Mouse (Mus musculus): ENCODE measurements at regions not wholly inside any gene's neighbourhood (a gene's known extent, or its start where the extent isn't known, plus 50 kb on each side); places are given as distances from the start of the nearest gene placed in this dataset.

GRCm38 (mm10) chr9:23144281-23144680, 78.6 kb upstream of the Bmper start:
- Histone ChIP-seq H3K4me2 (no peak overlapping the region), H3K36me3 (no peaks in the 10 kb centered on the region), H3K9me3 (no peaks in the 10 kb centered on the region), H3K27me3 (no peaks in the 10 kb centered on the region), H3K27ac (replicated peaks) (no peak overlapping the region), H3K4me1 (replicated peaks) (no peaks in the 10 kb centered on the region), H3K4me3 (no peak overlapping the region), H3K9ac (no peak overlapping the region)
- WGBS: 87% methylated on average over 7 of the region's 7 CpGs
- no peak for ATAC-seq (ENCODE audit: low FRiP score, low read depth)

- Histone ChIP-seq H3K27ac (replicated peaks) (no peak overlapping the region), H3K4me3 (no peak overlapping the region), H3K9ac (no peak overlapping the region), H3K9me3 (no peaks in the 10 kb centered on the region), H3K4me2 (no peak overlapping the region), H3K4me1 (replicated peaks) (no peaks in the 10 kb centered on the region), H3K27me3 (no peaks in the 10 kb centered on the region), H3K36me3 (no peaks in the 10 kb centered on the region)
- 97% methylated on average over 6 of the region's 6 CpGs for WGBS
- no peak for ATAC-seq (ENCODE audit: low FRiP score, low read depth)
Observed at GRCm38 (mm10) chr9:23150338-23150737, 72.5 kb upstream of the Bmper start.

GRCm38 (mm10) chr9:23150874-23151273, 72.0 kb upstream of the Bmper start:
- no peaks in the 10 kb centered on the region for H3K9me3 ChIP-seq
- H3K4me2 ChIP-seq: no peak overlapping the region
- no peak overlapping the region for H3K4me3 ChIP-seq
- H3K9ac ChIP-seq: no peak overlapping the region
- 85% methylated on average over 3 of the region's 3 CpGs for WGBS
- H3K27ac ChIP-seq (replicated peaks): no peak overlapping the region
- ATAC-seq (ENCODE audit: low FRiP score, low read depth): no peak
- H3K4me1 ChIP-seq (replicated peaks): no peaks in the 10 kb centered on the region
- no peaks in the 10 kb centered on the region for H3K27me3 ChIP-seq
- no peaks in the 10 kb centered on the region for H3K36me3 ChIP-seq

GRCm38 (mm10) chr9:23151953-23152490, 70.9 kb upstream of the Bmper start:
- Histone ChIP-seq H3K9ac (no peak overlapping the region), H3K4me2 (no peak overlapping the region), H3K4me3 (no peak overlapping the region), H3K27ac (replicated peaks) (no peak overlapping the region), H3K27me3 (no peaks in the 10 kb centered on the region), H3K36me3 (no peaks in the 10 kb centered on the region), H3K4me1 (replicated peaks) (no peaks in the 10 kb centered on the region), H3K9me3 (no peaks in the 10 kb centered on the region)
- ATAC-seq (ENCODE audit: low FRiP score, low read depth): no peak
- 92% methylated on average over 1 of the region's 1 CpGs for WGBS

GRCm38 (mm10) chr9:23156820-23157570, 65.9 kb upstream of the Bmper start:
- H3K4me2 ChIP-seq: no peak overlapping the region
- H3K36me3 ChIP-seq: no peaks in the 10 kb centered on the region
- no peak overlapping the region for H3K9ac ChIP-seq
- 56% methylated on average over 5 of the region's 5 CpGs for WGBS
- H3K4me3 ChIP-seq: no peak overlapping the region
- no peak for ATAC-seq (ENCODE audit: low FRiP score, low read depth)
- no peaks in the 10 kb centered on the region for H3K9me3 ChIP-seq
- H3K4me1 ChIP-seq (replicated peaks): no peaks in the 10 kb centered on the region
- H3K27me3 ChIP-seq: no peaks in the 10 kb centered on the region
- H3K27ac ChIP-seq (replicated peaks): no peak overlapping the region

- no peak overlapping the region for H3K4me3 ChIP-seq
- no peak overlapping the region for H3K9ac ChIP-seq
- H3K9me3 ChIP-seq: no peaks in the 10 kb centered on the region
- no peak overlapping the region for H3K27ac ChIP-seq (replicated peaks)
- H3K36me3 ChIP-seq: no peaks in the 10 kb centered on the region
- WGBS: 80% methylated on average over 1 of the region's 1 CpGs
- H3K4me2 ChIP-seq: no peak overlapping the region
- no peaks in the 10 kb centered on the region for H3K27me3 ChIP-seq
- ATAC-seq (ENCODE audit: low FRiP score, low read depth): no peak
- H3K4me1 ChIP-seq (replicated peaks): no peaks in the 10 kb centered on the region
Observed at GRCm38 (mm10) chr9:23158499-23158898, 64.4 kb upstream of the Bmper start.

- Histone ChIP-seq H3K4me3 (no peak overlapping the region), H3K36me3 (no peaks in the 10 kb centered on the region), H3K27me3 (no peaks in the 10 kb centered on the region), H3K4me2 (no peak overlapping the region), H3K4me1 (replicated peaks) (no peaks in the 10 kb centered on the region), H3K27ac (replicated peaks) (no peak overlapping the region), H3K9me3 (no peaks in the 10 kb centered on the region), H3K9ac (no peak overlapping the region)
- ATAC-seq (ENCODE audit: low FRiP score, low read depth): no peak
- 64% methylated on average over 7 of the region's 7 CpGs for WGBS
Observed at GRCm38 (mm10) chr9:23161346-23161745, 61.5 kb upstream of the Bmper start.

- WGBS: 84% methylated on average over 2 of the region's 2 CpGs
- no peaks in the 10 kb centered on the region for H3K4me1 ChIP-seq (replicated peaks)
- H3K27me3 ChIP-seq: no peaks in the 10 kb centered on the region
- no peaks in the 10 kb centered on the region for H3K9me3 ChIP-seq
- H3K4me2 ChIP-seq: no peak overlapping the region
- no peak overlapping the region for H3K4me3 ChIP-seq
- no peak overlapping the region for H3K27ac ChIP-seq (replicated peaks)
- no peak for ATAC-seq (ENCODE audit: low FRiP score, low read depth)
- no peaks in the 10 kb centered on the region for H3K36me3 ChIP-seq
- no peak overlapping the region for H3K9ac ChIP-seq
Observed at GRCm38 (mm10) chr9:23167056-23167591, 55.8 kb upstream of the Bmper start.

- Histone ChIP-seq H3K9ac (no peak overlapping the region), H3K27ac (replicated peaks) (no peak overlapping the region), H3K4me1 (replicated peaks) (no peaks in the 10 kb centered on the region), H3K4me2 (no peak overlapping the region), H3K9me3 (no peaks in the 10 kb centered on the region), H3K36me3 (no peaks in the 10 kb centered on the region), H3K27me3 (no peaks in the 10 kb centered on the region), H3K4me3 (no peak overlapping the region)
- ATAC-seq (ENCODE audit: low FRiP score, low read depth): no peak
- 83% methylated on average over 4 of the region's 4 CpGs for WGBS
Observed at GRCm38 (mm10) chr9:23167716-23168115, 55.2 kb upstream of the Bmper start.

GRCm38 (mm10) chr9:23168149-23168548, 54.7 kb upstream of the Bmper start:
- Histone ChIP-seq H3K9ac (no peak overlapping the region), H3K4me2 (no peak overlapping the region), H3K27me3 (no peaks in the 10 kb centered on the region), H3K27ac (replicated peaks) (no peak overlapping the region), H3K36me3 (no peaks in the 10 kb centered on the region), H3K4me3 (no peak overlapping the region), H3K4me1 (replicated peaks) (no peaks in the 10 kb centered on the region), H3K9me3 (no peaks in the 10 kb centered on the region)
- WGBS: 70% methylated on average over 4 of the region's 4 CpGs
- no peak for ATAC-seq (ENCODE audit: low FRiP score, low read depth)

GRCm38 (mm10) chr9:23171361-23171760, 51.5 kb upstream of the Bmper start:
- WGBS: 100% methylated on average over 1 of the region's 1 CpGs
- H3K9me3 ChIP-seq: no peaks in the 10 kb centered on the region
- no peaks in the 10 kb centered on the region for H3K4me1 ChIP-seq (replicated peaks)
- no peak for ATAC-seq (ENCODE audit: low FRiP score, low read depth)
- H3K4me3 ChIP-seq: no peak overlapping the region
- no peak overlapping the region for H3K9ac ChIP-seq
- no peaks in the 10 kb centered on the region for H3K36me3 ChIP-seq
- no peaks in the 10 kb centered on the region for H3K27me3 ChIP-seq
- H3K27ac ChIP-seq (replicated peaks): no peak overlapping the region
- no peak overlapping the region for H3K4me2 ChIP-seq
